Mouse (Mus musculus) adrenal gland, postnatal 36 days (tissue): Measurements from ENCODE around the gene Spata22. TPM values are rescaled to one million over a fixed set of nuclear protein-coding genes. Genes with fewer than 3 reads are reported as not detected.

Experiments used
- total RNA-seq, 2 experiments: library from RNA; stranded (reverse); gene quantifications; 2 replicates each; pipeline ENCODE4 v1.2.3; 2021

The Spata22 gene
- total RNA-seq, 2 experiments from 2014 or later = 1.0 to 1.1 TPM

Other genes starting within 250 kb of the Spata22 start
- gene Itgae, start 239.2 kb upstream of the Spata22 start, total RNA-seq = under 1 TPM; 0.50 to 0.59 TPM
- under 1 TPM; 0.93 to 0.95 TPM for gene Haspin, start 191.4 kb upstream of the Spata22 start, total RNA-seq
- gene P2rx5, start 169.3 kb upstream of the Spata22 start, total RNA-seq = 1 to 10 TPM; 5.1 to 6.5 TPM
- gene Emc6, start 152.7 kb upstream of the Spata22 start, total RNA-seq = 10 to 100 TPM; 83.0 to 85.0 TPM
- 10 to 100 TPM; 74.5 to 79.4 TPM for gene Tax1bp3, start 152.7 kb upstream of the Spata22 start, total RNA-seq
- 10 to 100 TPM; 14.3 to 16.8 TPM for gene Ctns, start 130.7 kb upstream of the Spata22 start, total RNA-seq
- gene Shpk, start 130.3 kb upstream of the Spata22 start, total RNA-seq = 10 to 100 TPM in 1 of 2 experiments, 1 to 10 TPM in 1; 8.8 to 13.2 TPM
- under 1 TPM; 0.13 to 0.36 TPM for gene Trpv1, start 95.4 kb upstream of the Spata22 start, total RNA-seq
- under 1 TPM; 0.07 to 0.20 TPM for gene Trpv3, start 62.4 kb upstream of the Spata22 start, total RNA-seq
- gene Aspa, start 145 bp upstream of the Spata22 start, total RNA-seq = 10 to 100 TPM; 10.5 to 10.8 TPM
- not detected for gene Gm49340, start within 50 bp of the Spata22 start, total RNA-seq
- gene Olfr20, start 21.0 kb downstream of the Spata22 start, total RNA-seq = under 1 TPM in 1 of 2 experiments, not detected in 1; 0.26 TPM
- not detected for gene Olfr376, start 41.5 kb downstream of the Spata22 start, total RNA-seq
- gene Olfr1, start 69.9 kb downstream of the Spata22 start, total RNA-seq = not detected
- gene Olfr378, start 98.7 kb downstream of the Spata22 start, total RNA-seq = not detected
- gene Olfr380, start 127.8 kb downstream of the Spata22 start, total RNA-seq = not detected
- gene Olfr381, start 161.9 kb downstream of the Spata22 start, total RNA-seq = not detected
- gene Olfr382, start 187.5 kb downstream of the Spata22 start, total RNA-seq = not detected